Mouse (Mus musculus) MEL (cell line): ENCODE results near the gene Tprkb. TPM values are rescaled to one million over a fixed set of nuclear protein-coding genes. Genes with fewer than 3 reads are reported as not detected.
"Not testable (repeated sequence)": the region's sequence is repeated elsewhere in the genome, so short reads cannot be mapped to it uniquely, and the experiment has no call there.

Source experiments
- DNase-seq: peaks from one replicate; pipeline ENCODE4 v3.0.0; 2011; ENCODE audit warnings: low read depth, low spot score
- H3K27ac ChIP-seq: 2 replicates; pipeline ENCODE4 v1.5.1; 2012; ENCODE audit warnings: low read depth, mild to moderate bottlenecking, control low read depth, low read length, moderate library complexity; ENCODE audit not compliant: control insufficient read depth
- H3K27me3 ChIP-seq, 2 experiments: fragments of 150-350 bp in 1 of 2; sonication (generic) in 1 of 2; 2 replicates each; pipeline ENCODE4 v1.6.1; 2012; ENCODE audit warnings: low read length in 2 of 2, mild to moderate bottlenecking in 2 of 2, improper control_type of control experiment in 1 of 2, moderate library complexity in 1 of 2; ENCODE audit not compliant: insufficient read depth in 2 of 2, control insufficient read depth in 1 of 2
- H3K36me3 ChIP-seq, 2 experiments: 2 replicates each; pipeline ENCODE4 v1.6.1; 2012 to 2014; ENCODE audit warnings: low read length in 2 of 2, improper control_type of control experiment in 1 of 2, inconsistent platforms in 1 of 2, mild to moderate bottlenecking in 1 of 2; ENCODE audit not compliant: insufficient read depth in 2 of 2, control insufficient read depth in 1 of 2
- H3K4me1 ChIP-seq, 2 experiments: fragments of 150-350 bp in 1 of 2; sonication (generic) in 1 of 2; 2 replicates each; pipeline ENCODE4 v1.6.1; 2012; ENCODE audit warnings: low read length in 2 of 2, improper control_type of control experiment in 1 of 2, mild to moderate bottlenecking in 1 of 2; ENCODE audit not compliant: insufficient read depth in 2 of 2, control insufficient read depth in 1 of 2
- H3K4me3 ChIP-seq, 2 experiments: fragments of 150-350 bp in 1 of 2; sonication (generic) in 1 of 2; 2 replicates each; pipeline ENCODE4 v1.5.1; 2012; ENCODE audit warnings: low read depth in 2 of 2, low read length in 2 of 2, mild to moderate bottlenecking in 2 of 2, moderate library complexity in 2 of 2, control low read depth in 1 of 2, improper control_type of control experiment in 1 of 2; ENCODE audit not compliant: control insufficient read depth in 1 of 2, insufficient read depth in 1 of 2
- H3K79me2 ChIP-seq: 2 replicates; pipeline ENCODE4 v1.6.1; 2012; ENCODE audit warnings: mild to moderate bottlenecking, low read length, moderate library complexity; ENCODE audit not compliant: control insufficient read depth, poor library complexity, insufficient read depth
- H3K9ac ChIP-seq: 2 replicates; pipeline ENCODE4 v1.6.1; 2012; ENCODE audit warnings: low read depth, mild to moderate bottlenecking, control low read depth, low read length, moderate library complexity; ENCODE audit not compliant: control insufficient read depth, poor library complexity, severe bottlenecking
- H3K9me3 ChIP-seq: fragments of 150-350 bp; sonication (generic); replicated peaks from 2 replicates; pipeline ENCODE4 v1.6.1; 2012; ENCODE audit warnings: mild to moderate bottlenecking, low read length, improper control_type of control experiment, moderate library complexity; ENCODE audit not compliant: insufficient read depth
- BHLHE40 ChIP-seq: IDR thresholded peaks from 2 replicates; pipeline ENCODE4 v1.6.1; 2012; ENCODE audit warnings: low read depth, mild to moderate bottlenecking, inconsistent platforms, low read length, improper control_type of control experiment, borderline replicate concordance
- CTCF ChIP-seq, 3 experiments: IDR thresholded peaks in 2 of 3; conservative IDR thresholded peaks in 1 of 3; 2 replicates each; pipeline ENCODE4 v1.5.1; 2011 to 2012; ENCODE audit warnings: low read length in 3 of 3, low read depth in 2 of 3, mild to moderate bottlenecking in 2 of 3, improper control_type of control experiment in 1 of 3, inconsistent platforms in 1 of 3, mixed read lengths in 1 of 3, moderate library complexity in 1 of 3; ENCODE audit not compliant: control insufficient read depth in 1 of 3, insufficient read depth in 1 of 3, poor library complexity in 1 of 3, severe bottlenecking in 1 of 3
- EP300 ChIP-seq, 2 experiments: IDR thresholded peaks; 2 replicates each; pipeline ENCODE4 v1.6.1; 2011; ENCODE audit warnings: improper control_type of control experiment in 2 of 2, low read length in 2 of 2, low read depth in 1 of 2, mild to moderate bottlenecking in 1 of 2
- ETS1 ChIP-seq: IDR thresholded peaks from 2 replicates; pipeline ENCODE4 v1.6.1; 2012; ENCODE audit warnings: low read depth, mild to moderate bottlenecking, inconsistent platforms, low read length, improper control_type of control experiment, moderate library complexity
- GABPA ChIP-seq: IDR thresholded peaks from 2 replicates; pipeline ENCODE4 v1.6.1; 2012; ENCODE audit warnings: low read depth, mild to moderate bottlenecking, inconsistent platforms, low read length, improper control_type of control experiment, moderate library complexity
- GATA1 ChIP-seq: IDR thresholded peaks from 2 replicates; pipeline ENCODE4 v1.6.1; 2011; ENCODE audit warnings: low read depth, low read length, improper control_type of control experiment
- JUND ChIP-seq: IDR thresholded peaks from 2 replicates; pipeline ENCODE4 v1.6.1; 2011; ENCODE audit warnings: low read depth, mild to moderate bottlenecking, improper control_type of control experiment, low read length
- KAT2A ChIP-seq: conservative IDR thresholded peaks from 2 replicates; pipeline ENCODE4 v1.6.1; 2012; ENCODE audit warnings: low read depth, low read length, improper control_type of control experiment, inconsistent platforms
- MEF2A ChIP-seq: IDR thresholded peaks from 2 replicates; pipeline ENCODE4 v1.6.1; 2014; ENCODE audit warnings: low read depth, mild to moderate bottlenecking, inconsistent platforms, low read length, improper control_type of control experiment; ENCODE audit not compliant: poor library complexity, insufficient replicate concordance, severe bottlenecking; ENCODE audit errors: extremely low read depth
- MXI1 ChIP-seq: IDR thresholded peaks from 2 replicates; pipeline ENCODE4 v1.6.1; 2011; ENCODE audit warnings: mild to moderate bottlenecking, low read depth, low read length, improper control_type of control experiment
- NELFE ChIP-seq: IDR thresholded peaks from 2 replicates; pipeline ENCODE4 v1.6.1; 2011; ENCODE audit warnings: low read depth, low read length, improper control_type of control experiment
- POLR2A ChIP-seq, 2 experiments: IDR thresholded peaks; 2 replicates each; pipeline ENCODE4 v1.6.1; 2011 to 2012; ENCODE audit warnings: low read length in 2 of 2, mild to moderate bottlenecking in 2 of 2, control low read depth in 1 of 2, improper control_type of control experiment in 1 of 2, low read depth in 1 of 2, moderate library complexity in 1 of 2; ENCODE audit not compliant: control insufficient read depth in 1 of 2, insufficient read depth in 1 of 2, poor library complexity in 1 of 2
- POLR2AphosphoS5 ChIP-seq: IDR thresholded peaks from 2 replicates; pipeline ENCODE4 v1.6.1; 2012; ENCODE audit warnings: low read depth, borderline replicate concordance, mild to moderate bottlenecking, inconsistent platforms, low read length, moderate library complexity, mixed read lengths
- RAD21 ChIP-seq: IDR thresholded peaks from 2 replicates; pipeline ENCODE4 v1.6.1; 2011; ENCODE audit warnings: mild to moderate bottlenecking, low read depth, low read length, improper control_type of control experiment
- TAL1 ChIP-seq: IDR thresholded peaks from 2 replicates; pipeline ENCODE4 v1.6.1; 2012; ENCODE audit warnings: mild to moderate bottlenecking, inconsistent platforms, low read length, moderate library complexity, mixed read lengths
- USF1 ChIP-seq: IDR thresholded peaks from 2 replicates; pipeline ENCODE4 v1.6.1; 2014; ENCODE audit warnings: low read depth, mild to moderate bottlenecking, inconsistent platforms, low read length, improper control_type of control experiment, moderate library complexity
- polyA plus RNA-seq, 2 experiments: library from polyadenylated mRNA; stranded (reverse) in 1 of 2; unstranded in 1 of 2; fragments of >175 nt in 1 of 2; fragments of >200 nt in 1 of 2; gene quantifications; 2 replicates each; pipeline versions ENCODE4 v1.2.1 to v1.2.4; 2012; ENCODE audit warnings: low replicate concordance in 2 of 2, low read depth in 1 of 2; ENCODE audit not compliant: insufficient read length in 2 of 2, insufficient read depth in 1 of 2, missing spikeins in 1 of 2
- total RNA-seq: library from RNA; depleted of rRNA; stranded (reverse); fragments of 300-350 nt; gene quantifications from 2 replicates; pipeline ENCODE4 v1.2.3, GENCODE M21; 2012

The Tprkb gene
- total and polyA plus RNA-seq, 3 experiments = 66.5 to 87.6 (median 85.1) TPM

GRCm38 (mm10) chr6:85961101-85962091 is 49.7 kb downstream of the Tprkb start, which contains the start of gene Dusp11 (continued):
- TF ChIP-seq POLR2AphosphoS5 = no peak
- peak; percentile 85 for TF ChIP-seq NELFE
- peak; percentile 80; the same call in 1 of the 2 replicates for TF ChIP-seq MXI1
- TF ChIP-seq KAT2A = peak; percentile 56
- TF ChIP-seq POLR2A (IDR thresholded peaks at IDR 0.05; ENCODE audit: control insufficient read depth in 1 of 2, insufficient read depth in 1 of 2, low read depth in 1 of 2, low read length in 2 of 2, poor library complexity in 1 of 2) = peak; percentile 77 to 95; a peak in 3 of 4 replicates
- TF ChIP-seq JUND = no peak

- not testable (repeated sequence) for H3K4me3 ChIP-seq, H3K9ac ChIP-seq, H3K27ac ChIP-seq, H3K79me2 ChIP-seq, H3K4me1 ChIP-seq, H3K27me3 ChIP-seq, DNase-seq, H3K36me3 ChIP-seq, H3K9me3 ChIP-seq
Measured at GRCm38 (mm10) chr6:85966081-85966480, 54.4 kb downstream of the Tprkb start.

- Histone ChIP-seq H3K9me3 (no peaks in the 10 kb centered on the region), H3K4me1 (peaks cover 4 to 8% of the 10 kb centered on the region in 2 experiments; a peak in 3 of 4 replicates), H3K27ac (no peak overlapping the region), H3K4me3 (no peak overlapping the region), H3K27me3 (no peaks in the 10 kb centered on the region), H3K36me3 (peaks cover 0 to 5% of the 10 kb centered on the region in 2 experiments; a peak in 2 of 4 replicates), H3K9ac (no peak overlapping the region), H3K79me2 (no peaks in the 10 kb centered on the region; the same call in 1 of the 2 replicates)
- DNase-seq = no peak
- TF ChIP-seq JUND (no peak), CTCF (IDR thresholded peaks at IDR 0.05 in 2 of 3, conservative IDR thresholded peaks at IDR 0.05 in 1 of 3; ENCODE audit: control insufficient read depth in 1 of 3, insufficient read depth in 1 of 3, low read depth in 2 of 3, low read length in 3 of 3, poor library complexity in 1 of 3, severe bottlenecking in 1 of 3) (peak in 2 of 3 experiments; percentile 34 to 40; a peak in 4 of 6 replicates)
Measured at GRCm38 (mm10) chr6:85966686-85967085, 55.0 kb downstream of the Tprkb start.

- Histone ChIP-seq H3K4me1 (peaks cover 23 to 28% of the 10 kb centered on the region in 2 experiments), H3K9ac (no peak overlapping the region), H3K36me3 (peaks cover 0 to 28% of the 10 kb centered on the region in 2 experiments; a peak in 2 of 4 replicates), H3K4me3 (no peak overlapping the region), H3K79me2 (no peaks in the 10 kb centered on the region), H3K9me3 (no peaks in the 10 kb centered on the region), H3K27ac (no peak overlapping the region), H3K27me3 (no peaks in the 10 kb centered on the region)
- DNase-seq = peak; percentile 67
- peak; percentile 74 for TF ChIP-seq USF1
- peak; percentile 30; the same call in 1 of the 2 replicates for TF ChIP-seq GATA1
- no peak for TF ChIP-seq MEF2A
- TF ChIP-seq TAL1 = peak; percentile 10; the same call in 1 of the 2 replicates
- peak; percentile 80; the same call in 1 of the 2 replicates for TF ChIP-seq BHLHE40
- TF ChIP-seq GABPA = no peak
- TF ChIP-seq EP300 (IDR thresholded peaks at IDR 0.05; ENCODE audit: low read depth in 1 of 2, low read length in 2 of 2) = peak; percentile 24 to 47; a peak in 2 of 4 replicates
- no peak for TF ChIP-seq RAD21
- peak; percentile 38; the same call in 1 of the 2 replicates for TF ChIP-seq ETS1
Measured at GRCm38 (mm10) chr6:85969889-85970288, 58.2 kb downstream of the Tprkb start.
